Mouse (Mus musculus): ENCODE measurements around the gene Dedd2.
A peak's percentile ranks its signal among the peaks of the same experiment; 100 is the strongest.

Gene Dedd2

DNA sequence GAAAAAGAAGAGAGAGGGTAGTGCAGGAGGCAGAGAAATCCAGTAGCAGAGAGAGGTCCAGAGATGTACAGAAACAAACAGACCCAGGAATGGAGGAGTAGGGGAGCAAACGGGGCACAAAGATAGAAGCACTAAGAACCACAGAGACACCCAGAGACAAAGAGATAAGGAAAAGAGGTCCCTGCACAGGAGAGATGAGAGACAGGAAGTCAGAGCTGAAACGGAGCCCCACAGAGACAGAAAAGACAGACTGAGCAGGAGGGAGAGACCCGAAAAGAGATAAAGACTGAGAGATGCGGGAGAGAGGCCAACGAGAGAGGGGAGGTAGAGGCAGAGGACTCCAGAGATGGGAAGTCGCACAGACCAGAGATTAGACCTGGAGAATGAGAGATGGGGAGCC is 39.9 kb downstream of the Dedd2 start:
- DNase-seq (ENCODE audit: low read depth in 1 of 2, low spot score in 2 of 2): no peak

DNA sequence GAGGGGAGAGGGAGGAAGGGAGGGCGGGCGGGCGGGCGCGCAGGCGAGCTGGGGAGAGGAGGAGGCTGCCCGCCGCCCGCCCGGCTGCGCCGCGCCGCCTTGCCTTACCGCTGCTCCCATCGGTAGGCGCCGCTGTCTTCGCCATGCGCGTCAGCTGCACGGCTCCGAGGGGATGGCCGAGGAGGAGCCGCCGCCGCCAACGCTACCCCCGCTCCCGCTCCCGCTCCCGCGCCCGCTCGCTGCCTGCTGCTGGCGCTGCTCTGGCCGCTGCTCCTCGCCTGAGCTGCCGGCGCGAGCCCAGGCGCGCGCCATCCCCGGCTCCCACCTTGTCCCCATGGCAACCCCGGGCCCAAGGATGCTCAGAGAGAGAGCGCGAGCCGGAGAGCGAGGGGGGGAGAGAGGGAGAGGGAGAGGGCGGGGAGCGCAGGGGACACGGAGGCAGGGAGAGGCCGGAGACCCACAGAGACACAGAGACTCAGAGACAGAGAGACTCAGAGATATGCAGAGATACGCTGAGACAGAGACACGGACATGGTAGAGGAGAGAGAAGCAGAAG is 40.7 kb downstream of the Dedd2 start, which contains the start of gene Pou2f2:
Gene Pou2f2 (minus strand): TSS at position 121 of the 556 bp plus-strand sequence.
- DNase-seq (ENCODE audit: low read depth in 1 of 2, low spot score in 2 of 2): no peak

DNA sequence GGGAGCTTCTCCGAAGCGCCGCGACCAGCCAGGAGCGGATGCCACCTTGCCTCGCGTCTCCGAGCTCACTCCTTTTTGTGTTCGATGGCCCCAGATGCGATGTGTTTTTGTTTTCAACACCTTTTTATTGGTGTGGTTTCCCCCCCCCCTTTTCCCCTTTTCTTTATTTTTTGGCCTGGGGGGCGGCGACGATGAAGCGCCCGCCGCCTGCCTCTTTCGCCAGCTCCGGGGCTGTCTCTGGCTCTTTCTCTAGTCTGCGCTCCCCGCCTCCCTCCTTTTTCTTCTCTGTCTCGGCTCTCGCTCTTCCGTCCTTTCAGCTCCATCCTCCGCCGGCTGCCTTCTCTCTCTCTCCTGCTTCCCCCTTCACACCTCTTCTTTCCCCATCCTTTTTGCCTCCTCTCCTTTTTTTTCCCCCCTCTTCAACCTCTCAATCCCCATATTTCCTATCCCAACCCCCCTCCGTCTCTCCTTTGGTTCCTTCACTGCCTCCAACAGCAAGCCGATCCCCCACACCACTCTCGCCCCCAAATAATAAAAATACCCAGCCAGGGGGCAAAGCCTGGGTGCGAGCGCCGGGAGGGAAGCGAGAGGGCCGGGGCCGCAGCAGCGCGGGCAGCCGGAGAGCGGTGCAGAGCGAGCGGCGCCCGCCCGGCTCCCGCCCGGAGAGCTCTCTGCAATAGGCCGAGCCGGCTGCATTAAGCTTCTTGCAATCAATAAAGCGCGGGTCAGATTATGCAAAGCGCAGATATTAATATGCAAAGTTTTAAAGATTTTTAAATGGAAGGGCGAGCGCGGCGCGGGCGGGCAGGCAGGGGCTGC is 41.4 kb downstream of the Dedd2 start:
- no peak for DNase-seq (ENCODE audit: low read depth in 1 of 2, low spot score in 2 of 2)

DNA sequence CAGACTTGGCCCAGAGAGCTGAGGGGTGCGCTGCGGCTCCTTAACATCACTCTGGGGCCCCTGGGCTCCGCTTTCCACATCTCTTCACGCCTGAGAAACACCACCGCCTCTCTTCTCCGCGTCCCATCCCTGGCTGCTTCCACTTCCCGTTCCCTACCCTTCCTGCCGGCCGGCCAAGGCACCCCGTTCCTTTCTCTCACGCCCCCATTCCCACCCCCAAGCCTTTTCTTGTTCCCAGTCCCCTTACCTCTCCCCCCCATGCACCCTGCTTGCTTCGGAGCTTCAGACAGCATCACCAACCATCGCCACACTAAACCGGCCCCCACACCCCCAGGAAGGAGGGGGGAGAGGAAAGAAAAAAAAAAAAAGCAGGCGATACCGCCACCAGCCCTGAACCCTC is 42.1 kb downstream of the Dedd2 start:
- no peak for DNase-seq (ENCODE audit: low read depth in 1 of 2, low spot score in 2 of 2)

DNA sequence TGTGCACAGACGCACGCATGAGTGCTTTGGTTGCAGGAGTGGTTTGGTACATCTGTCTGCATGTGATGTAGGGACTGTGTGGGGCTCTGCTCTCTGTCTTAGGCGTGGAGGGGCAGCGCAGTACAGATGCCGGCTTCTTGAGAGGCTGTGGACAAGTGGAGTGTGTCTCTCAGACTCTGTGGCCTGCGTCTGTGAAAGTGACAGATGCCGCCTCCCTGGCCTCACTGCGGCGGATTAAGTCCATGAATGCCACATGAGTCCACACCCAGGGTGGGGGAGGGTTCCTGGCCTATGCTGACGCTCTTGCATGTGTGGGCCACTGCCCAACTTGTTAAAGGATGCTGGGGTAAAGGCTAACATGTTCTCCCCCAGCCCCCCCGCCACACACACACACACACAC is 46.1 kb downstream of the Dedd2 start:
- no peak for DNase-seq (ENCODE audit: low read depth in 1 of 2, low spot score in 2 of 2)

DNA sequence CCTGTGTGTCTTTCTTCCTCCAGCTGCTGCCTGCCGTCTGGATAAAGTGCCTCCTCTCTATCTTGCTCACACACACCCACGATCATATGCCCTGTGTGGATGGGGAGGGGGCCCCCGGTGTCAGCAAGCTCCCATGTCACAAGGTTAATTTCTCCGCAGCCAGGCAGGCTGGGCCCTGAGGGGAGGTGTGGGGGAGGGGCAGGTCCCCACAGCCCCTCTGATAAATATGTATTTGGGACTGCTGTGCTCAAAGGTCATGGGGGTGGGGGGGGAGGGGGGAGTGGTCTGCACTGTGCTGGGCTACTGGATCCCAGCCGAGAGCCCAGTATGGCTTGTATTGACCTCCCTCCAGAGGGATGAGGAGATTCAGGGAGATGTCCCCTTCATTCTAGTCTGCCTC is 47.7 kb downstream of the Dedd2 start:
- no peak for DNase-seq (ENCODE audit: low read depth in 1 of 2, low spot score in 2 of 2)

DNA sequence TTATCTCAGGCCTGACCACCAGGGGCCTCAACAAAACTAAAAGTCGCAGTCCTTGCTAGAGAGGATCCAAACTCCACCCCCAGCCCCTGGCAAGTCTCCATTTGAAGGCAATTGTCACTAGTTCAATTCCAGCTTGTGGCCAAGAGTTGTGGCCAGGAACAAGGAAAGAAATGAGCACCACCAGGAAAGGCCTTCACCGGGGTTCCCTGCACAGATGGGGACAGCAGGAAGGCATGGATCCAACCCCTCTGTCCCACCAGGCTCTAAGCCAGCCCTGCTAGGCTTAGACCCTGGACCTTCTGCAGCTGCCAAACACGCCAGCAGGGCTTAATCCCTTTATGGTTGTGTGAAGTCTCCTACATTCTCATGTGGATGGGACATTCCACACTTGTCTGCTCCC is 49.8 kb downstream of the Dedd2 start:
- DNase-seq (ENCODE audit: low read depth in 1 of 2, low spot score in 2 of 2): no peak

DNA sequence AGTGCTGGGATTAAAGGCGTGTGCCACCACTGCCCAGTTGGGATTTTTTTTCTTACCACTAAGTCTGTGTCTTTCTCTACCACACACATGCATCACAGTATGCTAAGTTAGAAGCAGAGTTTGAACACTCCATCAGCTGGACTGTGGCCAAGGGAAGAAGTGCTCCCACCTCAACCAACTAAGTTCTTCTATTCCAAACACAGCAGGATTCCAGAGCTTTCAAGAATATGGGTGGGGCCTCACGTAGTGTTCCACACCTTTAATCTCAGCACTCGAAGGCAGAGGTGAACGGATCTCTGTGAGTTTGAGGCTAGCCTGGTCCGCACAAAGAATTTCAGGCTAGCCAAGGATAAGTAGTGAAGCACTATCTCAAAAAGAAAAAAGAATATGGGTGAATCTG is 54.3 kb downstream of the Dedd2 start:
- DNase-seq (ENCODE audit: low read depth in 1 of 2, low spot score in 2 of 2): no peak

DNA sequence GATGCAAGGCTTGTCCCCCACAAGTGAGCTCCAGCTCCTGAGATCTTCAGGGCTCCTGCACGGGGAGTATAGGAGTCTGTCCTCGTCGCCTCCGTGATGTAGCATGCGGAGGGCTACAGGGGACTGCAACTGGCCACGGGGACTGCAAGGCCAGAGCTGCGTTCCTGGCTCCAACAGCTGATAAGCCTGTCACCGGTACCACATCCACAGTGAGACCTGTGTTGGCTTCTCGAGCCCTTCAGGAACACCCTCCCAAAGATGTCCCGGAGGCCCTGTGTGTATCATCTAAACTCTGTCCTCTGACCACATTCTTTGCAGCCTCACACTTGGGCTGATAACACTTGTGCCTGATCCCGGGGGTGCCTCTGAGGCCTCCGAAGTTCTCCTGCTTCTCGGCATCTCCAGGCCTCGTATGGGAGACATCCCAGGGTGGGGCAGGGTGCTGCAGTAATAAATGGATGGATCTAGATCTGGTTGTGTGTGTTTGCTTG is 64.2 kb downstream of the Dedd2 start:
- DNase-seq (ENCODE audit: low read depth in 1 of 2, low spot score in 2 of 2): no peak

DNA sequence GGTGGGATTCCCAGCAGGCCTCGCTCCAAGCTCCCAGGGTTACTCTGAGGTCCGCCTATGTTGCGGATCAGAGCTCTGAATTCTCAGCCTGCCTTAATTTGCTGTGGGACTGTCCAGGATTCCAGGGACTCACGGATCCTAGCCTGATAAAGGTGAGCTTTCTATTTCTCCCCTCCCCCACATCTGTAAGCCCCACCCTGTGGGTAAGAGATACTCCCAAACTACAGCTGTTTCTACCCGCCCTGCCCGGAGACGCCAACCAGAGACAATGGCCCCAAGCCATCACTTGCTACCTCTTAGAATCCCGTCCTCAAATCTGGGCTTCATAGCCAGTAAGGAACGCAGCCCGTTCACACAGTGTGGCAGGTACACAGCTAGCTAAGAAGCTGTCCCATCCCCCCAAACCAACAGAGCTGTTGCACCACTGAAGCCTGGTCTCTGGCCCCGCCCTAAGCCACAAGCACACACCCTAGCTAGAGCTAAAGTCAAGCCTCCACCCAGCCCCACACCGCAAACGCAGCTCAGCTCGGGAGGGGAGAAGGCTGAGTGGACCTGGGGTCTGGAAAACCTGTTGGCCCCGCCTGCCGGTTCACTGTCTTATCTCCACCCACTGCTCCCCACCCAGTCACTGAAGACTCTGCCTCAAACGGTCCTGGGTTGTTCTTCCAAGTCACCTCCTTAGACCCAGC is 64.8 kb downstream of the Dedd2 start:
- peak; percentile 24 to 29 for DNase-seq (ENCODE audit: low read depth in 1 of 2, low spot score in 2 of 2)

DNA sequence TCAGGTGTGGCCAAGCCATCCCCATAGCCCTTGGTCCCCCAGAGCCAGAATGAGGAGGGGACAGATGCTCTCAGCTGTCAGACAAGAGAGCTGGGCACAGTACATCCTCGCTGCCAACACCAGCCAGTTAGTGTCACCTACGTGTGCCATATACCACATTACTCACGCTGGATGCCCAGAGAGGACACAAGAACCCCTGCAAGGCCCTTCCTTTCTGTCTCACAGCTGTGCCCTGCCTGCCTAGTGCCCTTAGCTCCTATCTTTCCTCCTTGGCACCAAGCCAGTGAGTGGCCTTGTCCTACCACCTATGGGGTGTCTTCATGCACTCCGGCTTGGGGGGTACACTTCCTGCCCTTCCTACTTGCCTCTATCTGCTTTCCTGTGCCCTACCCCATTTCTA is 65.8 kb downstream of the Dedd2 start:
- no peak for DNase-seq (ENCODE audit: low read depth in 1 of 2, low spot score in 2 of 2)

DNA sequence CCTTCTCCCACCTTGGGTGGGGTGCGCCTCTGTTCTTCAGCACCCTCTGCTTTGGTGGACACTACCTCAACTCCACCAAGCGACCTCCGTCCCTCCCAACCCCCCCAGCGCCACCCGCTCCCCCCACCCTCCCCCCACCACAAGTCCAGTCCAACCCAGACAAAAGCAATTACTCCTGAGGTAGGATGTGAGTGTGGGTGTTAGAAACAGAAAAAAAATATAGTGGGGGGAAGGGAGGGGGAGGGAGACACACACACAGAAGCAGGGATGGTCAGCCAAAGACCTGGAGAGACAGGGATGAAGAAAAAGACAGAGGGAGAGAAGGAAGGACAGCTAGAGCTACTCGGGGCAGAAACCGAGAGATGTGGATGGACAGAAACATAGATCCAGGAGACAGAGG is 66.6 kb downstream of the Dedd2 start:
- DNase-seq (ENCODE audit: low read depth in 1 of 2, low spot score in 2 of 2): no peak

DNA sequence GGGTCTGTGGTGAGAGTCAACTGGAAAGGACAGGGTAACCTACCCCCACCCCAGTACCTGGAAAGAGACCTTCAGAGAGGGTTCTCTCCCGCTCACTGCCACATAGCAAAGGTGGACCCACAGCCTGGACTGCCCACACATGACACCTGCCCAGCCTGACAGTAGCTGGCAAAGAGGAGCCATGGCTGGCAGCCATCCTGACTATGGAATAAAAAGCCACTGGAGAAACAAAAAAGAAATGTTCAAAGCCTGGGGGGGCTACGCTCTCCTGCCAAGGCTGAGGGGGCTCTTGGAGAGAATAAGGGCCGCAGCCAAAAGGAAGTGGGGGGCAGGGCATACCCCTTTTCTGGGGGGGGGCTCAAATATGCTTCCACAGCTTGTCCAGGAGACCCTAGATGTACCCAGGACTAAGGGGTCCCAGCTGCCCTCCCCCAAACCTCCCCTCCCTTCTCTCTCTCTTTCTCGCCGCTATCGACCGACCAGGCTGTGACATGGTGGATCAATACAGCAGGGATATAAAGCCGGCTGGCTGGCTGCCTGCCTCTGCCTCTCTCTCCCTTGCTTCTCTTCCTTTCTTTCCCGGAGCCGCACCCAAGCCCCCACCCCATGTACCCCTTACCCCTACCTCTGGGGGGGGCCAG is 68.4 kb downstream of the Dedd2 start:
- DNase-seq (ENCODE audit: low read depth in 1 of 2, low spot score in 2 of 2): no peak

DNA sequence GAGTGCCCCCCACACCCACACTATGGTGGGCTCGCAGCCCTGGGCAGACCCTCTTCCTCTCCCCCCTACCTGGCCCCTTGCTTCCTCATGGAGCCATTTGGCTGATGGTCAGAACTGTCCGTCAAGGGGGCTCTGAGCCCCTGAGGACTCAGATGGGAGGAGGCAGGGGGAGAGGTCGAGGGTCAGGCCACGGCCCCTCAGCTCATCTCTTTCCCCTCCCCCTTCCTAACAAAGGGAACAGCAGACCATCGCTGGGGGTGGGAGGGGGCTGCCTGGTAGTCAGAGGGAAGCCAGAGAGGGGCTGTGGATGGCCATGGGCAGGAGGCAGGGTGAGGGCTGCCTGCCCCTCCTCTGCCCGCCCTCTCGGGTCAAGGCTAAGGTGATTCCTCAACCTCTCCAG is 69.4 kb downstream of the Dedd2 start:
- DNase-seq (ENCODE audit: low read depth in 1 of 2, low spot score in 2 of 2): no peak

DNA sequence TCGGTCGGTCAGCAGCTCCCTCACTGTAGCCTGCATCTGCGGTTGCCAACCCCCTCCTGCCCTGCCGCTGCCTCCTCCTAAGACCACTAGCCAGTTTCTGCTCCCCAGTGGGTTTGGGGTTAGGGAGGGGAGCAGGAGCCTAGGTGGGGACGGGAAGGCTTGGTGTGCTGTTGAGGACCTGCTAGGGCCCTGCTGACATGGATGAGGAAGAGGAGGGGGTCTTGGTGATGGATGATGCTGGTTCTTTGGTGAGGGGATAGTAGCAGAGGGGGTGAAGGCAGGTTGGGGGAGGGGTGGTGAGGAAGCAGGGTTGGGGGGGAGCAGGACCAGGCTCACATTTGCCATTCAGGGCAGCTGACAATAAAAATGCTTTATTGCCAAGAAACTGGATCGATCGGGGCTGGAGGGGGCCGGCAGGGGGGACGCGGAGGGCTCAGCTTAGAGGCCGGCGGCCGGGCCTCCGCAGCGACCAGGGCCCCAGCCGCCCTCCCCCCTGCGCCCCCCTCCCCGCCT is 70.2 kb downstream of the Dedd2 start:
- no peak for DNase-seq (ENCODE audit: low read depth in 1 of 2, low spot score in 2 of 2)
